Mouse (Mus musculus): ENCODE results near the gene Tbc1d13.

DNA sequence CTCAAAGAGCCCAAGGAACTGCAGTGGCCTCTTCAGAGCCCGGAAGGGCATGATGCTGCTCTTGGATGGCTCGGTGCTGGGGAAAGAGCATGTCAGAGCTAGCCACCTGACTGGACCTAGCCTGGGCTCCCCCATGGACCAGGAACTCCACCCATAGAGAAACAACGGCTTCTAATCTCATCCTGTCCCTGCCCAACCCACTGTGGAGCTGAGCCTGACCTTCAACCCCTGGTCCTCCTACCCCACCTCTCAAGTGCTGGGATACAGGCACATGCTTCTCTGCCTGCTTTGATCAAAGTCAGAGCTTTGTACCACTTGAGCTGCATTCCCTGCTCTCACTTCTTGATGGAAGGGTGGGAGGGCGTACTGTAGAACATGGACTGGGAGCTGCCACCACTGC is 25.3 kb upstream of the Tbc1d13 start:
- no peak for TF ChIP-seq POLR2A (IDR thresholded peaks at IDR 0.05; ENCODE audit: borderline replicate concordance, control insufficient read depth, low read depth, low read length)
- TF ChIP-seq CTCF (IDR thresholded peaks at IDR 0.05; ENCODE audit: control insufficient read depth, insufficient read depth, low read length) = no peak
